Mouse (Mus musculus) bone marrow, adult 2 months (tissue): ENCODE measurements around the gene Tm7sf2.

Experiments
- CTCF ChIP-seq: fragments of 200-500 bp; IDR thresholded peaks from 2 replicates; pipeline ENCODE4 v1.5.1; 2011; ENCODE audit warnings: low read length, control low read depth; ENCODE audit not compliant: control insufficient read depth, insufficient read depth
- POLR2A ChIP-seq: fragments of 200-500 bp; IDR thresholded peaks from 2 replicates; pipeline ENCODE4 v1.6.1; 2011; ENCODE audit warnings: low read depth, mild to moderate bottlenecking, control low read depth, low read length, borderline replicate concordance; ENCODE audit not compliant: control insufficient read depth

DNA sequence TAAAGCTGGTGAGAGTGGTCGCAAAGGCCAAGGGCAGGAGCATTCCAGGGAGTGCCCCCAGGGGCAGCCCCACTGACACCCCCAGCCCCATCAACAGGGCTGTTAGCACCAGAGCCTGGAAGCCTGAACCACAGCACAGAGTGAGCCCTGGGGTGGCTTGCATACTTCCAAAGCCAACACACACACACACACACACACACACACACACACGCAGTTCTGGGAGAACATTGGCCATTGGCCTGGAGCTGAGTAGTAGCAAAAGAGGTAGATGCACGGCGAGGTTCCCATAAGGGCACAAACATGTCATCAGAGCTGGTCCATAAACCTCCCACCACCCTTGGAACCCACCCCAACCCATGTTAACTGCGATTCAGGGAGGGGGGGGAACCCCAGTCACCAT is 1.6 kb downstream of the Tm7sf2 start:
- TF ChIP-seq CTCF (no peak), POLR2A (no peak)
